Mouse (Mus musculus) cerebellum, adult 9-11 months (tissue): Measurements from ENCODE around the gene Fam174a.

ENCODE experiments used
- DNase-seq: peaks from one replicate; pipeline ENCODE4 v3.0.0; 2022

Fam174a gene

GRCm38 (mm10) chr1:95313393-95314228 is at the start of gene Fam174a:
Fam174a (plus strand) TSS chr1:95313623.
- DNase-seq: peak; percentile 95

- DNase-seq: no peak
These were observed 49.6 kb upstream of the Fam174a start for GRCm38 (mm10) chr1:95263843-95264242.

- DNase-seq: no peak
These were observed 45.3 kb upstream of the Fam174a start for GRCm38 (mm10) chr1:95267950-95268724.

GRCm38 (mm10) chr1:95273321-95273720 is 40.1 kb upstream of the Fam174a start:
- DNase-seq: no peak

GRCm38 (mm10) chr1:95308324-95308723 is 5.1 kb upstream of the Fam174a start:
- no peak for DNase-seq

- DNase-seq: peak; percentile 74
These were observed 769 bp downstream of the Fam174a start for GRCm38 (mm10) chr1:95314229-95314555.

GRCm38 (mm10) chr1:95315981-95316380 is 2.6 kb downstream of the Fam174a start:
- peak; percentile 16 for DNase-seq

GRCm38 (mm10) chr1:95322219-95322618 is 8.8 kb downstream of the Fam174a start:
- DNase-seq: no peak

GRCm38 (mm10) chr1:95323004-95323403 is 9.6 kb downstream of the Fam174a start:
- no peak for DNase-seq

GRCm38 (mm10) chr1:95326856-95327255 is 13.4 kb downstream of the Fam174a start:
- no peak for DNase-seq

- DNase-seq: no peak
These were observed 26.2 kb downstream of the Fam174a start for GRCm38 (mm10) chr1:95339618-95340017.

- DNase-seq: no peak
These were observed 28.8 kb downstream of the Fam174a start for GRCm38 (mm10) chr1:95342242-95342641.

- DNase-seq: no peak
These were observed 30.4 kb downstream of the Fam174a start for GRCm38 (mm10) chr1:95343585-95344485.

GRCm38 (mm10) chr1:95354146-95354545 is 40.7 kb downstream of the Fam174a start:
- DNase-seq: no peak

GRCm38 (mm10) chr1:95356904-95357303 is 43.5 kb downstream of the Fam174a start:
- no peak for DNase-seq

- DNase-seq: no peak
These were observed 50.3 kb downstream of the Fam174a start for GRCm38 (mm10) chr1:95363692-95364091.

GRCm38 (mm10) chr1:95366616-95367373 is 53.4 kb downstream of the Fam174a start:
- DNase-seq: no peak

GRCm38 (mm10) chr1:95367748-95368147 is 54.3 kb downstream of the Fam174a start:
- no peak for DNase-seq

- DNase-seq: no peak
These were observed 62.0 kb downstream of the Fam174a start for GRCm38 (mm10) chr1:95375443-95375842.

- DNase-seq: no peak
These were observed 67.6 kb downstream of the Fam174a start for GRCm38 (mm10) chr1:95381028-95381427.
